Mouse (Mus musculus) ES-Bruce4 (cell line): Measurements from ENCODE around the gene Vegfb.

Experiments used
- CTCF ChIP-seq: IDR thresholded peaks from one replicate; pipeline ENCODE4 v1.8.1; 2011; ENCODE audit warnings: low read depth, low read length
- POLR2A ChIP-seq: IDR thresholded peaks from one replicate; pipeline ENCODE4 v1.8.1; 2011; ENCODE audit warnings: low read length; ENCODE audit not compliant: insufficient read depth

DNA sequence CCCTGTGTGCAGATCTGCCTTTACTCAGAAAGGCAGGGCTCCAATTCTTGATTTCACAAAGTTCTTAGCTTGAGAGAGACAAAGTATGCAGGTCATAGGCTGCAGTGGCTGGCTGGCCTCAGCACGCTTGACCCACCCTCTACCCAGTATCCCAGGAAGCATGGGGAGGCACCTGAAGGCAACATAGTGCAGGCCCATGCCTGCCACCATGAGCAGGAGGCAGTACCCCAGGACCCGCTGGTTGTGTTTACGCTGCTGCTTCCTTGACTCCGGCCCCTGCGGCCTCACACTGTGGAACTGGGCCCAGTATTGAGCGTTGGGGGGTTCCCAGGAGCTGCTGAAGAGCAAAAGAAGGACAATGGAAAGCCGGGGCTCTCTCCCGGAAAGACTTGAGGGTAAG, 1.8 kb upstream of the Vegfb start:
- no peak for TF ChIP-seq CTCF
- no peak for TF ChIP-seq POLR2A
